Mouse (Mus musculus): ENCODE measurements around the gene Atoh1. TPM values are rescaled to one million over a fixed set of nuclear protein-coding genes. Genes with fewer than 3 reads are reported as not detected.

Gene Atoh1
- polyA plus RNA-seq, 1 experiment, result not detected

DNA sequence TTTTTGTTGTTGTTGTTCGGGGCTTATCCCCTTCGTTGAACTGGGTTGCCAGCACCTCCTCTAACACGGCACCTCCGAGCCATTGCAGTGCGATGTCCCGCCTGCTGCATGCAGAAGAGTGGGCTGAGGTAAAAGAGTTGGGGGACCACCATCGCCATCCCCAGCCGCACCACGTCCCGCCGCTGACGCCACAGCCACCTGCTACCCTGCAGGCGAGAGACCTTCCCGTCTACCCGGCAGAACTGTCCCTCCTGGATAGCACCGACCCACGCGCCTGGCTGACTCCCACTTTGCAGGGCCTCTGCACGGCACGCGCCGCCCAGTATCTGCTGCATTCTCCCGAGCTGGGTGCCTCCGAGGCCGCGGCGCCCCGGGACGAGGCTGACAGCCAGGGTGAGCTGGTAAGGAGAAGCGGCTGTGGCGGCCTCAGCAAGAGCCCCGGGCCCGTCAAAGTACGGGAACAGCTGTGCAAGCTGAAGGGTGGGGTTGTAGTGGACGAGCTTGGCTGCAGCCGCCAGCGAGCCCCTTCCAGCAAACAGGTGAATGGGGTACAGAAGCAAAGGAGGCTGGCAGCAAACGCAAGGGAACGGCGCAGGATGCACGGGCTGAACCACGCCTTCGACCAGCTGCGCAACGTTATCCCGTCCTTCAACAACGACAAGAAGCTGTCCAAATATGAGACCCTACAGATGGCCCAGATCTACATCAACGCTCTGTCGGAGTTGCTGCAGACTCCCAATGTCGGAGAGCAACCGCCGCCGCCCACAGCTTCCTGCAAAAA, 496 bp downstream of the Atoh1 start:
- TF ChIP-seq CTCF (IDR thresholded peaks at IDR 0.05; ENCODE audit: control insufficient read depth, insufficient read depth, low read length) (no peak), POLR2A (IDR thresholded peaks at IDR 0.05; ENCODE audit: borderline replicate concordance, control insufficient read depth, low read depth, low read length) (no peak)

DNA sequence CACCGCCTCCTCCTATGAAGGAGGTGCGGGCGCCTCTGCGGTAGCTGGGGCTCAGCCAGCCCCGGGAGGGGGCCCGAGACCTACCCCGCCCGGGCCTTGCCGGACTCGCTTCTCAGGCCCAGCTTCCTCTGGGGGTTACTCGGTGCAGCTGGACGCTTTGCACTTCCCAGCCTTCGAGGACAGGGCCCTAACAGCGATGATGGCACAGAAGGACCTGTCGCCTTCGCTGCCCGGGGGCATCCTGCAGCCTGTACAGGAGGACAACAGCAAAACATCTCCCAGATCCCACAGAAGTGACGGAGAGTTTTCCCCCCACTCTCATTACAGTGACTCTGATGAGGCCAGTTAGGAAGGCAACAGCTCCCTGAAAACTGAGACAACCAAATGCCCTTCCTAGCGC, 1.1 kb downstream of the Atoh1 start:
- no peaks in the 10 kb centered on the region for H3K4me1 ChIP-seq (ENCODE audit: control insufficient read depth, insufficient read depth, low read length)
- no peak overlapping the region for H3K27ac ChIP-seq (ENCODE audit: control insufficient read depth, insufficient read depth, low read depth, low read length, poor library complexity)
- no peak overlapping the region for H3K4me3 ChIP-seq (replicated peaks; ENCODE audit: control insufficient read depth, low read depth, low read length)
- TF ChIP-seq POLR2A (IDR thresholded peaks at IDR 0.05; ENCODE audit: borderline replicate concordance, control insufficient read depth, low read depth, low read length) (no peak), CTCF (IDR thresholded peaks at IDR 0.05; ENCODE audit: control insufficient read depth, insufficient read depth, low read length) (no peak)
- 2% methylated on average over 19 of the region's 19 CpGs for WGBS

More for the DNA sequence above, 496 bp downstream of the Atoh1 start:
- 1% methylated on average over 53 of the region's 53 CpGs for WGBS
- no peak overlapping the region for H3K4me3 ChIP-seq (replicated peaks; ENCODE audit: control insufficient read depth, low read depth, low read length)
- H3K4me1 ChIP-seq (ENCODE audit: control insufficient read depth, insufficient read depth, low read length), result no peaks in the 10 kb centered on the region
- H3K27ac ChIP-seq (ENCODE audit: control insufficient read depth, insufficient read depth, low read depth, low read length, poor library complexity), result no peak overlapping the region; the same call in 1 of the 2 replicates

DNA sequence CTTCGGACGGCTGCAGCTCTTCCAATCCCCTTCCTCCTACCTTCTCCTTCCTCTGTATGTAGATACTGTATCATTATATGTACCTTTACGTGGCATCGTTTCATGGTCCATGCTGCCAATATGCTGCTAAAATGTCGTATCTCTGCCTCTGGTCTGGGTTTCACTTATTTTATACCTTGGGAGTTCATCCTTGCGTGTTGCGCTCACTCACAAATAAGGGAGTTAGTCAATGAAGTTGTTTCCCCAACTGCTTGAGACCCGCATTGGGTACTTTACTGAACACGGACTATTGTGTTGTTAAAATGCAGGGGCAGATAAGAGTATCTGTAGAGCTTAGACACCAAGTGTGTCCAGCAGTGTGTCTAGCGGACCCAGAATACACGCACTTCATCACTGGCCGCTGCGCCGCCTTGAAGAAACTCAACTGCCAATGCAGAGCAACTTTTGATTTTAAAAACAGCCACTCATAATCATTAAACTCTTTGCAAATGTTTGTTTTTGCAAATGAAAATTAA, 1.6 kb downstream of the Atoh1 start:
- H3K27ac ChIP-seq (ENCODE audit: control insufficient read depth, insufficient read depth, low read depth, low read length, poor library complexity), result no peak overlapping the region
- H3K4me1 ChIP-seq (ENCODE audit: control insufficient read depth, insufficient read depth, low read length), result no peaks in the 10 kb centered on the region
- TF ChIP-seq POLR2A (IDR thresholded peaks at IDR 0.05; ENCODE audit: borderline replicate concordance, control insufficient read depth, low read depth, low read length) (no peak), CTCF (IDR thresholded peaks at IDR 0.05; ENCODE audit: control insufficient read depth, insufficient read depth, low read length) (no peak)
- WGBS, result 18% methylated on average over 14 of the region's 14 CpGs
- H3K4me3 ChIP-seq (replicated peaks; ENCODE audit: control insufficient read depth, low read depth, low read length), result no peak overlapping the region

DNA sequence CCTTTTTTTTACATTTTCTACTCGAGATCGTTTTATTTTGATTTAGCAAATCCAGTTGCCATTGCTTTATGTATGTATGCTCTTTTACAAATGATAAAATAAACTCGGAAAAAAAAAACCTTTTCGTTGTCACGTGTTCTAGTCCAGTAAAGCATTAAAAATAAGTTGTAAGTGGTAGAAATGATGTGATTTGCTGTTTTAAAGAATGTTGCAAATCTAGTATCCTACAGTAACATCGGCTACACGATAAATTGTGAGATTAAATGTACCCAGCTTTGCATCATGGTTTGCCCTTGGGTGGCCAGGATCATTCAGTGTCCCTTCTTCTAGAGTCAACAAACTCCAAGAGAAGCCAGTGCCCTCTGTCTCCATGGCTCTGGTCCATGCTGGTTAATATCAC, 2.2 kb downstream of the Atoh1 start:
- TF ChIP-seq POLR2A (IDR thresholded peaks at IDR 0.05; ENCODE audit: borderline replicate concordance, control insufficient read depth, low read depth, low read length) (no peak), CTCF (IDR thresholded peaks at IDR 0.05; ENCODE audit: control insufficient read depth, insufficient read depth, low read length) (no peak)
- Histone ChIP-seq H3K4me1 (ENCODE audit: control insufficient read depth, insufficient read depth, low read length) (no peaks in the 10 kb centered on the region), H3K27ac (ENCODE audit: control insufficient read depth, insufficient read depth, low read depth, low read length, poor library complexity) (no peak overlapping the region), H3K4me3 (replicated peaks; ENCODE audit: control insufficient read depth, low read depth, low read length) (no peak overlapping the region)
- whole genome bisulfite sequencing, result 12% methylated on average over 7 of the region's 7 CpGs

DNA sequence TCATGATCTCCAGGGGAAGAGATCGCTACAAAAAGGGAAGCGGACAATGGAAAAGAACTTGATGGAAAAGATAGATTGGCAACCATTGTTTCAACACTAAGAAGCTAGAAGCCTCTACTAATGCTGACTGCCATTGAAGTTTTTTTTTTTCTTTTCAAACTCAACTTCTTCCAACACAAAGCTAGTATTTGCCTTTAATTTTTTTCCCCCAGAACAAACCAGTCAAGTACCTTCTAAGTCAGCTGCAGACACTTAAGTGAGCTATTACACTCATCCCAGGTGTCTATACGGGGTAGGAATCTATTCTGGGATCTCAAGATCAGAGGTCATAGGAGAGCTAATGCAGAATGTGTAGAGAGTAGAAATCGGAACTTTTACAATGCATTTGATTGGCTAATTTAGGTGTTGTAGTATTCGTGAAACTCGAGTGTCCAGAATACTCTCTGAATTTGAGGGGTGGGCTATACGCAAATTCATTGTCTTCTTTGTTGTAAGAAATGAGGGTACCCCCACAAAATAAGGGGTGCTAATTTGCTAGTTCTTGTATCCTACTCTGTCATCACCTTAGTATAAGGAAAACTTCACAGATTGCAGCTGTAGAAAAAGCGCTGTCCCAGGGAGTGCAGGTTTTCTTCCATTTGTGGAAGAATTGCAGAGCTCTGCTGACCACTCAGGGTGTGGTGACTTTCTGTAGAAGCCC, 2.8 kb downstream of the Atoh1 start:
- Histone ChIP-seq H3K4me1 (ENCODE audit: control insufficient read depth, insufficient read depth, low read length) (no peaks in the 10 kb centered on the region), H3K4me3 (replicated peaks; ENCODE audit: control insufficient read depth, low read depth, low read length) (no peak overlapping the region), H3K27ac (ENCODE audit: control insufficient read depth, insufficient read depth, low read depth, low read length, poor library complexity) (no peak overlapping the region)
- WGBS, result 9% methylated on average over 8 of the region's 8 CpGs
- TF ChIP-seq CTCF (IDR thresholded peaks at IDR 0.05; ENCODE audit: control insufficient read depth, insufficient read depth, low read length) (no peak), POLR2A (IDR thresholded peaks at IDR 0.05; ENCODE audit: borderline replicate concordance, control insufficient read depth, low read depth, low read length) (no peak)

DNA sequence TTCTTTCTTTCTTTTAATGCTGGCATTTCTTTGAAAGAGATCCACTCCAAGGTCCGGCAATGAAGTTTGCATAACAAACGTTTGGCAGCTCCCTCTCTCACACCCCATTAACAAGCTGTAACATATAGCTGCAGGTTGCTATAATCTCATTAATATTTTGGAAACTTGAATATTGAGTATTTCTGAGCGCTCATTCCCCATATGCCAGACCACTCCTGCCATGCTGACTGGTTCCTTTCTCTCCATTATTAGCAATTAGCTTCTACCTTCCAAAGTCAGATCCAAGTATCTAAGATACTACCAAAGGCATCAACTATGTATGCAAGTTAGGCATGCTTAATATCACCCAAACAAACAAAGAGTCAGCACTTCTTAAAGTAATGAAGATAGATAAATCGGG, 4.4 kb downstream of the Atoh1 start:
- no peak overlapping the region for H3K4me3 ChIP-seq (replicated peaks; ENCODE audit: control insufficient read depth, low read depth, low read length)
- no peaks in the 10 kb centered on the region for H3K4me1 ChIP-seq (ENCODE audit: control insufficient read depth, insufficient read depth, low read length)
- no peak overlapping the region for H3K27ac ChIP-seq (ENCODE audit: control insufficient read depth, insufficient read depth, low read depth, low read length, poor library complexity)
- 7% methylated on average over 4 of the region's 4 CpGs for WGBS
- TF ChIP-seq CTCF (IDR thresholded peaks at IDR 0.05; ENCODE audit: control insufficient read depth, insufficient read depth, low read length) (no peak), POLR2A (IDR thresholded peaks at IDR 0.05; ENCODE audit: borderline replicate concordance, control insufficient read depth, low read depth, low read length) (no peak)

DNA sequence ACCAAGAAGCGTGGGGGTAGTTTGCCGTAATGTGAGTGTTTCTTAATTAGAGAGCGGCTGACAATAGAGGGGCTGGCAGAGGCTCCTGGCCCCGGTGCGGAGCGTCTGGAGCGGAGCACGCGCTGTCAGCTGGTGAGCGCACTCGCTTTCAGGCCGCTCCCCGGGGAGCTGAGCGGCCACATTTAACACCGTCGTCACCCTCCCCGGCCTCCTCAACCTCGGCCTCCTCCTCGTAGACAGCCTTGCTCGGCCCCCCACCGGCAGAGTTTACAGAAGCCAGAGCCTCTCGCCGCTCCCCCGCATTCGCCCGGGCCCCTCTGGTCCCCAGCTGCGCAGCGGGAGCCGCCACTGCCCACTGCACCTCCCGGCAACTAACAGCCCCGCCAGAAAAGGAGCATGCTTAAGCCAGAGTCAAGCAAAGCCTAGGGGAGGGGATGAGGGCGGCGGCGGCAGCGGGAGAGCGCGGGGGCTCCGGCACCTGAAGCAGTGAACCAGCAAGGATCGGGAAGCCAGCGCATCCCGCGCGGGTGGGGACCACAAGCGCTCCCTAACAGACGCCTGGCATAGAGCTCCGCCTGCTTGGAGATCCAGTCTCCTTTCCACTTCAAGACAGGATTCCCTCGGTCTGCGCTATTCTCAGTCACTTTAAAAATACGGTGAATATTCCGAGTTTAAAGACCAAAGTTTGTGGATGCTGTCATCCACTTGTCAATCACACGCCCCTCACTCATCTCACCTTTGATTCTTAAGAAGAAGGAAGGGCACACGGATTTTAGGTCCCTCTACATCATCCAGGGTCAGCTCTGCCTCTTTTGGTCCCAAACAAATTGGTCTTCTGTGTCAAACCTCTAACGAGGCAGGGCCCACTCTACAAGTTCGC, 5.8 kb downstream of the Atoh1 start:
- no peaks in the 10 kb centered on the region for H3K4me1 ChIP-seq (ENCODE audit: control insufficient read depth, insufficient read depth, low read length)
- no peak overlapping the region for H3K27ac ChIP-seq (ENCODE audit: control insufficient read depth, insufficient read depth, low read depth, low read length, poor library complexity)
- no peak overlapping the region for H3K4me3 ChIP-seq (replicated peaks; ENCODE audit: control insufficient read depth, low read depth, low read length)
- TF ChIP-seq POLR2A (IDR thresholded peaks at IDR 0.05; ENCODE audit: borderline replicate concordance, control insufficient read depth, low read depth, low read length) (no peak), CTCF (IDR thresholded peaks at IDR 0.05; ENCODE audit: control insufficient read depth, insufficient read depth, low read length) (no peak)
- WGBS, result 7% methylated on average over 54 of the region's 54 CpGs

Measured in bone marrow, adult 2 months (tissue).